ENCODE assay signal across 9 mouse cellular contexts in genomic region chr1:45837736-45838135, GRCm38 (mm10). TPM values are rescaled to one million over a fixed set of nuclear protein-coding genes. Genes with fewer than 3 reads are reported as not detected.
DNase-seq lines count a peak whose midpoint lies in the region; ATAC-seq and TF ChIP-seq lines count a peak whose summit lies in the region.
"Had no signal": no experiment of that assay in that cellular context is flagged by ENCODE, and none has a peak within 500 bp of the region (broad histone marks: within the 10 kb centered on the region; RNA-seq: fewer than 3 reads in every experiment).

No protein-coding gene starts in this region.

- 0 out of 2 replicates have a peak overlapping the region, but pooled peaks have one; percentile 44 for H3K27ac ChIP-seq in embryonic facial prominence, embryonic 13.5 days
- no peak overlapping the region for H3K27ac ChIP-seq in embryonic facial prominence, embryonic 10.5 days (replicated peaks)
- no peak overlapping the region for H3K27ac ChIP-seq in kidney, embryonic 16.5 days (ENCODE audit: low read length)
- H3K27ac ChIP-seq in lung, embryonic 14.5 days (ENCODE audit: low read depth): 0 out of 2 replicates have a peak overlapping the region, but pooled peaks have one; percentile 13
- peak overlapping the region; percentile 49 for H3K27ac ChIP-seq in stomach, embryonic 16.5 days (ENCODE audit: low read length)

- no peaks in the 10 kb centered on the region for H3K9me3 ChIP-seq in embryonic facial prominence, embryonic 13.5 days
- H3K9me3 ChIP-seq in embryonic facial prominence, embryonic 10.5 days: no peaks in the 10 kb centered on the region
- no peaks in the 10 kb centered on the region for H3K9me3 ChIP-seq in kidney, embryonic 16.5 days (ENCODE audit: low read length)
- H3K9me3 ChIP-seq in lung, embryonic 14.5 days (ENCODE audit: low read depth, low read length): no peaks in the 10 kb centered on the region
- H3K9me3 ChIP-seq in stomach, embryonic 16.5 days (replicated peaks; ENCODE audit: control insufficient read depth, low read length): no peaks in the 10 kb centered on the region

- no peak overlapping the region for H3K4me3 ChIP-seq in embryonic facial prominence, embryonic 13.5 days
- H3K4me3 ChIP-seq in embryonic facial prominence, embryonic 10.5 days: no peak overlapping the region
- no peak overlapping the region for H3K4me3 ChIP-seq in kidney, embryonic 16.5 days (ENCODE audit: low read length)
- no peak overlapping the region for H3K4me3 ChIP-seq in lung, embryonic 14.5 days (ENCODE audit: low read depth, low read length)
- no peak overlapping the region for H3K4me3 ChIP-seq in stomach, embryonic 16.5 days (replicated peaks; ENCODE audit: low read length)

- no peaks in the 10 kb centered on the region for H3K27me3 ChIP-seq in embryonic facial prominence, embryonic 13.5 days
- H3K27me3 ChIP-seq in embryonic facial prominence, embryonic 10.5 days (replicated peaks; ENCODE audit: low read depth, poor library complexity, severe bottlenecking): no peaks in the 10 kb centered on the region
- H3K27me3 ChIP-seq in kidney, embryonic 16.5 days (ENCODE audit: insufficient read depth, low read length): no peaks in the 10 kb centered on the region
- no peaks in the 10 kb centered on the region for H3K27me3 ChIP-seq in lung, embryonic 14.5 days (ENCODE audit: insufficient read depth, low read length)
- no peaks in the 10 kb centered on the region for H3K27me3 ChIP-seq in stomach, embryonic 16.5 days (ENCODE audit: control insufficient read depth, insufficient read depth, low read length)

- no peak overlapping the region for H3K9ac ChIP-seq in embryonic facial prominence, embryonic 13.5 days
- no peak overlapping the region for H3K9ac ChIP-seq in kidney, embryonic 16.5 days (replicated peaks; ENCODE audit: low read length)
- no peak overlapping the region for H3K9ac ChIP-seq in lung, embryonic 14.5 days
- H3K9ac ChIP-seq in stomach, embryonic 16.5 days (ENCODE audit: low read length): no peak overlapping the region

- no peak overlapping the region for H3K4me2 ChIP-seq in embryonic facial prominence, embryonic 13.5 days
- H3K4me2 ChIP-seq in kidney, embryonic 16.5 days (replicated peaks; ENCODE audit: low read depth, low read length): no peak overlapping the region
- H3K4me2 ChIP-seq in lung, embryonic 14.5 days: no peak overlapping the region
- no peak overlapping the region for H3K4me2 ChIP-seq in stomach, embryonic 16.5 days (ENCODE audit: low read depth, low read length)

- TF ChIP-seq CTCF in brain, embryonic 14.5 days (IDR thresholded peaks at IDR 0.05; ENCODE audit: borderline replicate concordance, extremely low read depth, insufficient read depth, insufficient read length): no peak
- no peak for TF ChIP-seq CTCF in lung, embryonic 14.5 days (IDR thresholded peaks at IDR 0.05; ENCODE audit: low read depth)

- H3K36me3 ChIP-seq in embryonic facial prominence, embryonic 13.5 days: no peaks in the 10 kb centered on the region
- H3K36me3 ChIP-seq in embryonic facial prominence, embryonic 10.5 days (replicated peaks): no peaks in the 10 kb centered on the region
- H3K36me3 ChIP-seq in kidney, embryonic 16.5 days (ENCODE audit: insufficient read depth, low read length): no peaks in the 10 kb centered on the region
- no peaks in the 10 kb centered on the region for H3K36me3 ChIP-seq in lung, embryonic 14.5 days (ENCODE audit: insufficient read depth)
- H3K36me3 ChIP-seq in stomach, embryonic 16.5 days (ENCODE audit: control insufficient read depth, insufficient read depth, low read length): no peaks in the 10 kb centered on the region

- WGBS in embryonic facial prominence, embryonic 13.5 days: 59% methylated on average over 4 of the region's 4 CpGs
- WGBS in embryonic facial prominence, embryonic 10.5 days: 90% methylated on average over 4 of the region's 4 CpGs
- 62% methylated on average over 4 of the region's 4 CpGs for WGBS in kidney, embryonic 16.5 days
- WGBS in lung, embryonic 14.5 days: 41% methylated on average over 4 of the region's 4 CpGs
- WGBS in stomach, embryonic 16.5 days: 35% methylated on average over 4 of the region's 4 CpGs

- H3K4me1 ChIP-seq in embryonic facial prominence, embryonic 13.5 days: no peaks in the 10 kb centered on the region
- no peaks in the 10 kb centered on the region for H3K4me1 ChIP-seq in embryonic facial prominence, embryonic 10.5 days
- H3K4me1 ChIP-seq in kidney, embryonic 16.5 days (ENCODE audit: insufficient read depth, low read length): no peaks in the 10 kb centered on the region
- 0 out of 2 replicates have a peak, but pooled peaks cover 4% of the 10 kb centered on the region for H3K4me1 ChIP-seq in lung, embryonic 14.5 days (ENCODE audit: insufficient read depth)
- 0 out of 2 replicates have a peak, but pooled peaks cover 5% of the 10 kb centered on the region for H3K4me1 ChIP-seq in stomach, embryonic 16.5 days (ENCODE audit: control insufficient read depth, insufficient read depth, low read length)

- no peak; the same call in 1 of the 2 replicates for ATAC-seq in embryonic facial prominence, embryonic 13.5 days (ENCODE audit: insufficient number of reproducible peaks, insufficient read depth, low FRiP score, low TSS enrichment, low read depth)
- ATAC-seq in kidney, embryonic 16.5 days (ENCODE audit: low FRiP score, low TSS enrichment): peak; percentile 57; the same call in 1 of the 2 replicates
- ATAC-seq in lung, embryonic 14.5 days (ENCODE audit: insufficient read depth): peak; percentile 97
- ATAC-seq in stomach, embryonic 16.5 days (ENCODE audit: insufficient read depth, low FRiP score): peak; percentile 92

- DNase-seq in embryonic facial prominence, embryonic 10.5 days (ENCODE audit: low spot score): no peak
- peak; percentile 67 for DNase-seq in brain, embryonic 14.5 days (ENCODE audit: low read depth)
- peak; percentile 75 for DNase-seq in gastrocnemius, postnatal 25 days
- peak; percentile 94 for DNase-seq in lung, embryonic 14.5 days
- no peak for DNase-seq in T-cell, adult 2 months (ENCODE audit: low spot score)

- no peak for TF ChIP-seq POLR2A in brain, embryonic 14.5 days (IDR thresholded peaks at IDR 0.05; ENCODE audit: borderline replicate concordance, extremely low read depth, insufficient read depth, insufficient read length, poor library complexity, severe bottlenecking)

RNA-seq across cellular contexts. Expression of gene Wdr75, which starts 42.8 kb away (rescaled TPM):
- 73.6 and 84.8 TPM in 2 replicates for polyA plus RNA-seq in embryonic facial prominence, embryonic 13.5 days (2015; fragmentation: Nextera tagmentation; extraction: Ambion mirVana)
- polyA plus RNA-seq in embryonic facial prominence, embryonic 10.5 days (2016; fragmentation: Nextera tagmentation; extraction: Ambion mirVana): 96.0 and 103 TPM in 2 replicates
- 52.7 and 55.1 TPM in 2 replicates for polyA plus RNA-seq in brain, embryonic 14.5 days (2012; rRNA removed)
- 10 to 100 TPM; 11.3 to 16.0 TPM for total RNA-seq in gastrocnemius, postnatal 25 days (2021)
- 58.7 and 64.6 TPM in 2 replicates for polyA plus RNA-seq in kidney, embryonic 16.5 days (2015; fragmentation: Nextera tagmentation; extraction: Ambion mirVana)
- polyA plus RNA-seq in lung, embryonic 14.5 days (2014; fragmentation: Nextera tagmentation; extraction: Ambion mirVana): 88.4 and 96.9 TPM in 2 replicates
- 52.0 and 58.6 TPM in 2 replicates for polyA plus RNA-seq in stomach, embryonic 16.5 days (2015; fragmentation: Nextera tagmentation; extraction: Ambion mirVana)

RNA-seq across cellular contexts. Expression of gene Gm5269, which starts 52.3 kb away (rescaled TPM):
- not detected in 2 replicates for polyA plus RNA-seq in embryonic facial prominence, embryonic 13.5 days (2015; fragmentation: Nextera tagmentation; extraction: Ambion mirVana)
- polyA plus RNA-seq in embryonic facial prominence, embryonic 10.5 days (2016; fragmentation: Nextera tagmentation; extraction: Ambion mirVana): not detected in 2 replicates
- not detected in 2 replicates for polyA plus RNA-seq in brain, embryonic 14.5 days (2012; rRNA removed)
- not detected for total RNA-seq in gastrocnemius, postnatal 25 days (2021)
- not detected in 2 replicates for polyA plus RNA-seq in kidney, embryonic 16.5 days (2015; fragmentation: Nextera tagmentation; extraction: Ambion mirVana)
- not detected in 2 replicates for polyA plus RNA-seq in lung, embryonic 14.5 days (2014; fragmentation: Nextera tagmentation; extraction: Ambion mirVana)
- polyA plus RNA-seq in stomach, embryonic 16.5 days (2015; fragmentation: Nextera tagmentation; extraction: Ambion mirVana): not detected in 2 replicates
- total RNA-seq: common myeloid progenitor, adult 5-6 weeks had no signal

Comparison
In these comparisons a context has a peak if more than half of its experiments do, and no peak if none do; other contexts are left out.
1. H3K27ac ChIP-seq: peak in embryonic facial prominence, embryonic 13.5 days (single experiment), lung, embryonic 14.5 days (single experiment) and stomach, embryonic 16.5 days (single experiment); none in embryonic facial prominence, embryonic 10.5 days (single experiment) and kidney, embryonic 16.5 days (single experiment).
2. DNase-seq: peak in brain, embryonic 14.5 days (single experiment), gastrocnemius, postnatal 25 days (single experiment) and lung, embryonic 14.5 days (single experiment); none in embryonic facial prominence, embryonic 10.5 days (single experiment) and T-cell, adult 2 months (single experiment).